Mouse (Mus musculus) bone marrow, adult 2 months (tissue): ENCODE results near the gene Rprd1b.

Source experiments
- CTCF ChIP-seq: fragments of 200-500 bp; IDR thresholded peaks from 2 replicates; pipeline ENCODE4 v1.5.1; 2011; ENCODE audit warnings: low read length, control low read depth; ENCODE audit not compliant: control insufficient read depth, insufficient read depth
- POLR2A ChIP-seq: fragments of 200-500 bp; IDR thresholded peaks from 2 replicates; pipeline ENCODE4 v1.6.1; 2011; ENCODE audit warnings: low read depth, mild to moderate bottlenecking, control low read depth, low read length, borderline replicate concordance; ENCODE audit not compliant: control insufficient read depth

GRCm38 (mm10) chr2:157989946-157990345 is 38.4 kb upstream of the Rprd1b start:
- TF ChIP-seq CTCF (0 out of 2 replicates have a peak, but pooled peaks have one; percentile 25), POLR2A (no peak)
